Mouse (Mus musculus): Measurements from ENCODE around the gene Mrpl12.

DNA sequence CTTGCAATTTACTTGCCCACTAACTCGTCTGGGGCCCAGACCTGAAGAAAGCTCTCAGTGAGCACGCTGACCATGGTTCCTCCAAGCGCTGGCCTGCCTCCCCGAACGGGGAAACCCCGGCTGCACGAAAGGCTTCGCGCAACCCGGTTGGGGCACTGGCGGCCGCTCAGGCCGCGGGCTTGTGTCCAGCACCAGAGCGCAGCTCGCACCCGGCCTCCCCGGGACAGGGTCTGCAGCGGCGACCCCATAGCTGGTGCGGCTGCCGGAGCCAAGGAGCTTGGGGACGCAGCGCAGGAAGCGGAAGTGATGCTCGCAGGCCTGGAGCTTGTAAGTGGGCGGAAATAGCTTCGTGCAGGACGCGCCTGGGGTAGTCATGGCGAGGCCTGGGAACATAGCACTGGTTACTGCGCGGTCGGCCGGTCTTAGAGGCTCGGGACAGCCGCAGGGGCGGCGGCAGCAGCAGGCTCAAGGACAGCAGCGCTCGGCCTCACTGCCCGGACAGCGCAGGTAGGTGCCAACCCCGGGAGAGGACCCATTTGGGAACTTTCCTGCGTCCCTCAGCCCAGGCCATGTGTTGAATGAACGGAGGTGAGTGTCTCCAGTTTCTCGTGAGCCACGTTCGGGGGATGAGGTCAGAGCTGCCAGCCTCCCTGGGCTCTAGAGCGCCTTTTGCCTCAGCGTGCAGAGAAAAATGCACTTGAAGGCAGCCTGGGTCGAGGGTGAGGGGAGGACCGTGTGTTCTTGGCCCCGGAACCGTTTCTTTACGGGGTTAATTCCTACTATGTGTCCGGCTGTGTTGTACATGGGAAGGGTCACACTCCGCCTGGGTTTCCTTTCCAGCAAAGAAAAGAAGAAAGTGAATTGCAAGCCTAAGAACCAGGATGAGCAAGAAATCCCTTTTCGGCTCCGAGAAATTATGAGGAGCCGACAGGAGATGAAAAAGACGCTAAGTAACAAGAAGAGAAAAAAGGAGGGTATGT, 26.4 kb upstream of the Mrpl12 start, which contains the start of the genes Oxld1 and Ccdc137:
- no peak for TF ChIP-seq CTCF (IDR thresholded peaks at IDR 0.05)
- no peak for TF ChIP-seq EP300 (IDR thresholded peaks at IDR 0.05)
